Mouse (Mus musculus) mature B cell (primary cell): ENCODE measurements around the gene Vip.

ENCODE experiments used
- in situ Hi-C: fragments of 300-500 bp; cut with MboI; formaldehyde crosslinking; loops from 2 replicates; pipeline ENCODE4 v1.14.3; 2019

The Vip gene

GRCm38 (mm10) chr10:5639112-5639511, at the start of gene Vip:
Gene Vip, plus strand, starts transcription at chr10:5639218.
- in situ Hi-C loops = no loop called here

GRCm38 (mm10) chr10:5591061-5591460, 48.0 kb upstream of the Vip start:
- in situ Hi-C loops = no loop called here

GRCm38 (mm10) chr10:5591996-5592395, 47.0 kb upstream of the Vip start:
- in situ Hi-C loops = no loop called here

GRCm38 (mm10) chr10:5593464-5593863, 45.6 kb upstream of the Vip start, which contains the start of gene Myct1:
Gene Myct1, plus strand, starts transcription at chr10:5593775.
- in situ Hi-C loops = no loop called here

GRCm38 (mm10) chr10:5594457-5594856, 44.6 kb upstream of the Vip start:
- in situ Hi-C loops = no loop called here

- in situ Hi-C loops = no loop called here
Observed at GRCm38 (mm10) chr10:5596559-5596958, 42.5 kb upstream of the Vip start.

GRCm38 (mm10) chr10:5600123-5600522, 38.9 kb upstream of the Vip start:
- in situ Hi-C loops = loop anchor here (25.0 kb wide), 1 partner anchor 237 kb away; no protein-coding TSS in a partner anchor

GRCm38 (mm10) chr10:5603512-5603911, 35.5 kb upstream of the Vip start:
- in situ Hi-C loops = loop anchor here (25.0 kb wide), 1 partner anchor 234 kb away; no protein-coding TSS in a partner anchor

GRCm38 (mm10) chr10:5604371-5604770, 34.6 kb upstream of the Vip start:
- in situ Hi-C loops = loop anchor here (25.0 kb wide), 1 partner anchor 233 kb away; no protein-coding TSS in a partner anchor

- in situ Hi-C loops = loop anchor here (25.0 kb wide), 1 partner anchor 228 kb away; no protein-coding TSS in a partner anchor
Observed at GRCm38 (mm10) chr10:5608874-5609273, 30.1 kb upstream of the Vip start.

- in situ Hi-C loops = loop anchor here (25.0 kb wide), 1 partner anchor 222 kb away; no protein-coding TSS in a partner anchor
Observed at GRCm38 (mm10) chr10:5615186-5616040, 23.6 kb upstream of the Vip start.

- in situ Hi-C loops = no loop called here
Observed at GRCm38 (mm10) chr10:5626268-5626667, 12.8 kb upstream of the Vip start.

- in situ Hi-C loops = no loop called here
Observed at GRCm38 (mm10) chr10:5633672-5634200, 5.3 kb upstream of the Vip start.

- in situ Hi-C loops = no loop called here
Observed at GRCm38 (mm10) chr10:5634336-5634735, 4.7 kb upstream of the Vip start.

- in situ Hi-C loops = no loop called here
Observed at GRCm38 (mm10) chr10:5637322-5637721, 1.7 kb upstream of the Vip start.

GRCm38 (mm10) chr10:5681275-5681674, 42.3 kb downstream of the Vip start:
- in situ Hi-C loops = no loop called here

- in situ Hi-C loops = no loop called here
Observed at GRCm38 (mm10) chr10:5685608-5686007, 46.6 kb downstream of the Vip start.

GRCm38 (mm10) chr10:5694351-5694750, 55.3 kb downstream of the Vip start:
- in situ Hi-C loops = no loop called here
